Mouse (Mus musculus): ENCODE data around the gene Hoxa3.

- TF ChIP-seq POLR2A (IDR thresholded peaks at IDR 0.05; ENCODE audit: insufficient read depth, low read depth, low read length) (no peak), CTCF (IDR thresholded peaks at IDR 0.05; ENCODE audit: insufficient read depth, low read depth, low read length) (no peak)
Observed at GRCm38 (mm10) chr6:52239625-52240388, 26.7 kb upstream of the Hoxa3 start.

All from olfactory bulb, adult 2 months (tissue).